Mouse (Mus musculus) heart, postnatal 0 days (tissue): ENCODE measurements around the gene Asic2.

Source experiments
- CTCF ChIP-seq: IDR thresholded peaks from 2 replicates; pipeline ENCODE4 v1.5.1; 2016; ENCODE audit warnings: antibody characterized with exemption, control low read depth, low read depth
- EP300 ChIP-seq: IDR thresholded peaks from 2 replicates; pipeline ENCODE4 v1.6.1; 2016; ENCODE audit warnings: antibody characterized with exemption, low read depth

DNA sequence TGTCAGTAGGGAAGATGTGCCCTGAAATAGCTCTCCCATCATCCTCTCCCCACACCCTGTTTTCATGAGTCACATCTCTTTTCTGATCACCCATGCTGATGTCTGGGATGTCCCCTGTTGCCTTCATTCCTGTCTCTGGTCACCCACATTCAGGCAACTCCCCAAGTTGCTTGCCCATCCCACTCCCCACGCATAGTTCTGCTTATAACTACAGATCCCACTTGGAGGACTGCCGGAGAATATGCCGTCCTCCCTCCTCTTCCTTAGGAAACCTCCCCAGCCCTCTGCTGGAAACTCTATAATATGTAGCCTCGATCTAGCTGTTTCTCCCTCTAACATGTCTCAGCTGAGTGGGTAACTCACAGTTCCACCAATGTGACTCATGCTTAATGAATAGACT lies 167.4 kb downstream of the Asic2 start:
- no peak for TF ChIP-seq CTCF
- no peak for TF ChIP-seq EP300
